Mouse (Mus musculus) layer of hippocampus, adult 8-10 months (tissue): ENCODE results near the gene Sec14l2. TPM values are rescaled to one million over a fixed set of nuclear protein-coding genes. Genes with fewer than 3 reads are reported as not detected.
A peak's percentile ranks its signal among the peaks of the same experiment; 100 is the strongest.

ENCODE experiments used
- DNase-seq, 2 experiments: peaks; one replicate each; pipeline ENCODE4 v3.0.0; 2022; ENCODE audit warnings: low spot score in 2 of 2
- total RNA-seq, 4 experiments: library from RNA; stranded (reverse); gene quantifications; 2 replicates each; pipeline ENCODE4 v1.2.4; 2022

Gene Sec14l2
- total RNA-seq, 4 experiments from 2014 or later: 52.3 to 62.7 (median 57.1) TPM

DNA sequence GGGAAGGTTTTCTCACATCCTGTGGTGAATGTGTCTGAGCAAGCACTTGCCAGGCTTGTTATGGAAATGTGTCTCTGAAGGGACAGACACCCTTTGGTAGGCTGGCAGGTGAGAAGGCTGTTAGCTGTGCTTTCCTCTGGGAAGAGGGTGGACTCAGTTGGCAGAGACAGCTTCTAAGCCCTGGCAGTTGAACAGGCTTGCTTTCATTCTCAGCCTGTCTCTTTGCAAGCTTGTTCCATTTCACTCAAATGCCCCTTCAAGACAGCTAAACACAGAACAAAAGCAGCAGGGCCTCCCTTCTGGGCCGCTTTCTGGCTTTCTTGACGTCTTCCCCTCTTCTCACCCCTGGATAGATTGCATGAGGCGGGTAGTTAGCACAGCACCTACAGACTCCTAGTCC lies 23.8 kb downstream of the Sec14l2 start:
- no peak for DNase-seq

DNA sequence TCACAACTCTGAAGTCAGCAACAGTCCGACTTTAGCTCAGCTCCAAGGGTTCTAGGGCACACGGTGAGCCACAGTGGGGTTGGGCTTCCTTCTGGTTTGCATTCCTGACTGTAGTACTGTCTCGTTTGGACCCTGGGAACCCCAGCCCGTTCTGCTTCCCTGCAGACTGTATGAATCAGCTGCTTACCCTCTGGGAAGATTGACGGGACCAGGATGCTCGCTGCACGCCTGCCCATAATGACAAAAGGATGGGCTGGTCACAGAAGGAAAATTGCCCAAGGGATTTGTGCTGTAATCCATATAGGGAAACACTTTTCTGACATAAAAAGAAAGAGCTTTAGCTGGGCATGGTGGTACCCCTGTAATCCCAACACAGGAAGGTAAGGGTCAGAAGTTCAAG lies 24.4 kb downstream of the Sec14l2 start:
- no peak for DNase-seq

DNA sequence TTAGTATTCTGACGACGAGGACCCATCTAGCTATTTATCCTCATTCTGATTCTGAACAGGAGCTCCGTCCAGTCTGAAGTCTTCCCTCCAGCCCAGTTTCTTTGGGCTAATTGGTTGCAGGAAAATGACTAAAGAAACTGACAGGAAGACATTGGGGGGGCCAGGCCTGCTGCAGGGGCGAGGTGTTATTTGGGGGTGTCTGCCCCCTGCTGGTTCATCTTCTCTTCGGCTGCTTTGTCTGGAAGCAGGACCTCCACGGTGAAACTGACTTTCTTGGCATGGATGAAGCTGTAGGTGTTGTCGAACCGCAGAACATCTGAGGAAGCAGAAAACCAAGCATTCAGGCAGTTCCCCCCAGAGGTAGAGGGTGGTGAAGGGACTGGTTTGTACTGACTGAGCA lies 25.1 kb downstream of the Sec14l2 start:
- no peak for DNase-seq

DNA sequence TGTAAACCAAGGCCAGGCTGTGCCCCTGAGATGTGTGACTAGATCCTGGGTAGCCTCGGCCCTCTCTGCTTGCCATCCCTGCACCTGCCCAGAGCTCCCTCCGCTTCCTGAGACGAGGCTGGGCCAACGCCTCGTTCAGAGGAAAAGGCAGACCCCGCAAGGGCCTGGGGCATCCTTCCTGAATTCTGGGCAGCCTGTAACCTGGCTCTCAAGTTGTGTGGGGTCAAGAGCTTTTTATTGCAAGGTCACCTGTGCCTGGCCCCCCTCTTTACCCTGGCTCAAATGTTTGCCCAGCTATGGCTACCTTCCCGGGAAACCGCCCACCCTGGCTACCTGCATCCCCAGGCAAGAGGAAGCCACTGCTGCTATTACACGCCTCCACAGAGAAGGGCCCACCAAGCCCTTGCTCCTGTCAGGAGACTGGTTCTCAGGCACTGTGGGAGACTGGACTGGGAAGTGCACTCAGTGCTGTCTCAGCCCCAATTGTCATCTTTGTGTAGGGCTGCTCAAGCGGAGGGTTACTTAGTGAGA lies 26.1 kb downstream of the Sec14l2 start:
- DNase-seq: no peak

DNA sequence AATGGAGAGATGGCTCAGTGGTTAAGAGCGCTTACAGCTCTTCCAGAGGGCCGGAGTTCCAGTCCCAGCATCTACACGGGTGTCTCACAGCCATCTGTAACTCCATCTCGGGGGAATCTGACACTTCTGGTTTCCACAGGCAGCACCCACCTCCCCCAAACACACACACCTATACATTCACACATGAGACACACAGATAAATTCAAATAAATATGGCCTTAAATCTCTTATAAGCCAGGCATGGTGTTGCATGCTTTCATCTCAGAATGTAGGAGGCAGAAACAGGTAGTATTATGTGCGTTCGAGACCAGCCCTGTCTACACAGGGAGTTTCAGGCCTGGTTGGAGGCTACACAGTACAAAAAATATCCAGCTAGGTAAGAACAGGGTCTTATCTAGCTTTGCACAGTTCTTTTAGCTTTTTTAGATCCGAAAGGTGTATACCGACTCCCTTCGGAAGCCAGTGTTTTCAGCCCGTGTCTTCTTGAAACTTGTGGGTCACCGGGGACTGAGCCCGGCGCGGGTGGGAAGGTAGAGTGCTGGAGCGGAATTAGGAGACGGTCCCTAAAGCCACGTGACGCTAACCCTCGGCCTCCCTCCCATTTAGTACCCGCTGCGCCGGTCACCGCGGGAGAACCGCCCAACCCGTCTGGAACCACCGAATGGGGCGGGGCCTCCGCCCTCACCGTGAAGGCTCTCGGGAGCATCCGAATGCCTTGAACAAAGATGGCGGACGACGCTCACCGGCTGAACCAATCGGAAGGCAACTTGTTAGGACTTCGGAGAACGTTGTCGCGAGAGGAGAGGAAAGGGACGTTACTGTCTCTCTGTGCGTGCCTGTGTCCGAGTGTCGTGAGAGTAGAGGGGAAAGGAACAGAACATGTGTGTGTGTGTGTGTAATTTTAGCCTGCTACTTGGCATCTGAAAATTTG lies 26.9 kb downstream of the Sec14l2 start:
- peak; percentile 98 to 99 for DNase-seq

DNA sequence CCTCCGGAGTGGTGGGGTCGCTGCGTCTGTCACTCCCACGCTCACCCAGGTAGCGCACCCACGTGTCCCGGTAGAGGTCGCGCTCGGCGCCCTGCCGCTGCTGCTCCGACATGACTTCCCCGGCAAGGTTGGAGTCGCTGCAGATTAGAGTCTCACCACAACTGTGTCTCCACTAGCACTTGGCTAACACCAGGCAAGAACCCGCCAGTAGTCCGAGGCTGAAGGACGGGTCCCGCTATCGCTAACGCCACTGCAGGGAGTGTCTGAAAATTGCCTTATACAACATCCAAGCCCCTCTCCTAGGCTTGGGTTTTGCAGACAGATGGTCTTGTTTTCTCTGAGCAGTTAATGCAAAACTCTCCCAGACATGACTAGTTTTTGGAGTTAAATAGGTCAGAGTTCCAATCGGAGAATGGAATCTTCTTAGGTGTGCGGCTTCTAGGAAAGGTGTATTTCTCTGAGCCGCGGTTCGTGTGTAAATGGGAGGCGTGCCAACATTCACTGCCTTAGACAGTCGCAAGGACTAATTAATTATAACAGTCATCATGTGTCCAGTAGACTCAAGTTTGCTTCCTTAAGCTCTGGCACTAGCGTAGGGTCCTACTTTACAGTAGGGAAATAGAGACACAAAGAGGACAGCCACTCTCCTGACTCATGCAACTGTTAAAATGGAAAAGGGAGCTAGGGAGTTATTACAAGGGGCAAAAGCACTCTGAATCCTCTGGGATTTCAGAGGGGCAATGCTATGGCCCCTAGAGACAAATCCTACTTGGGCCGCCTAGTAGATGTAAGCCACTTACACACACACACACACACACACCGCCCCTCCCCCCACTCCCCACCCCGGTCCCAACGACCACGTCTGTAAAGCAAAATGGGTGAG lies 27.8 kb downstream of the Sec14l2 start, which contains the start of gene Mtfp1:
Gene Mtfp1 (minus strand): TSS at position 275 of the 883 bp plus-strand sequence.
- peak in 1 of 2 experiments; percentile 75 for DNase-seq

DNA sequence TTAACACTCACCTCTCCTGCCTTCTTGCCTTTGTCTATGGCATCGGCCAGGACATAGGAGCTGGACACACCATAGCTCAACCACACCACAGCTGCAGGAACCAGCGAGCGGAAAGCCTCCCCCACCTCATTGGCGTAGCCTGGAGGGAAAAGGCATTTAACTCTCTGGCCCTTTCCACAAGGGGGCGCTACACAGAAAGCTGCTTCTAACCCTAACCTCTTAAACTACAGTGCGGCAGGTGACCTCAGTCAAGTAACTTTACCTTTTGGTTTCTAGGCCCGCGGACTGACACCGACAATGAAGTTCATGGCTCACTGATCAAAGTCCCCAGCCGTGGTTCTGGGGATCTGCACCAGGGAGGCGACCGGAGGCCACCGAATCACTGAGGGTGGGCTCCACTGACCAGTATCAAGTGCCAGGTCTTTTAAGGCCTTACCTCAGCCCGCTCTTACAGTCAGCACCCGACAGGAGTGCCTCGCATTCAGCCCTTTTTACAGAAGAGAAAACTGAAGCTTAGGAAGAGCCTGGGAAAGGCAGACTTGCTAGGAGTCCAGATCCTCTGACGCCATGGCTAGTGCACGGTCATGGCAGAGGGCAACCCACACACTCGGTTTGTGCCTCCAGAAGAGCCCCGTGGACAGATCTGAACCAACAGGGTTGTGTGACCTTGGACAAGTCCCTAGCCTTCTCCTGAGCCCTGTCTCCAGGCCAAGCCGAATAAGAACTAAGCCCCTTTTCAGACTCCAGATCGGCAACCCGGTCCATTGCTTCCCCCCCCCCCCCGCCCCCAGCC lies 28.6 kb downstream of the Sec14l2 start:
- peak in 1 of 2 experiments; percentile 80 for DNase-seq

DNA sequence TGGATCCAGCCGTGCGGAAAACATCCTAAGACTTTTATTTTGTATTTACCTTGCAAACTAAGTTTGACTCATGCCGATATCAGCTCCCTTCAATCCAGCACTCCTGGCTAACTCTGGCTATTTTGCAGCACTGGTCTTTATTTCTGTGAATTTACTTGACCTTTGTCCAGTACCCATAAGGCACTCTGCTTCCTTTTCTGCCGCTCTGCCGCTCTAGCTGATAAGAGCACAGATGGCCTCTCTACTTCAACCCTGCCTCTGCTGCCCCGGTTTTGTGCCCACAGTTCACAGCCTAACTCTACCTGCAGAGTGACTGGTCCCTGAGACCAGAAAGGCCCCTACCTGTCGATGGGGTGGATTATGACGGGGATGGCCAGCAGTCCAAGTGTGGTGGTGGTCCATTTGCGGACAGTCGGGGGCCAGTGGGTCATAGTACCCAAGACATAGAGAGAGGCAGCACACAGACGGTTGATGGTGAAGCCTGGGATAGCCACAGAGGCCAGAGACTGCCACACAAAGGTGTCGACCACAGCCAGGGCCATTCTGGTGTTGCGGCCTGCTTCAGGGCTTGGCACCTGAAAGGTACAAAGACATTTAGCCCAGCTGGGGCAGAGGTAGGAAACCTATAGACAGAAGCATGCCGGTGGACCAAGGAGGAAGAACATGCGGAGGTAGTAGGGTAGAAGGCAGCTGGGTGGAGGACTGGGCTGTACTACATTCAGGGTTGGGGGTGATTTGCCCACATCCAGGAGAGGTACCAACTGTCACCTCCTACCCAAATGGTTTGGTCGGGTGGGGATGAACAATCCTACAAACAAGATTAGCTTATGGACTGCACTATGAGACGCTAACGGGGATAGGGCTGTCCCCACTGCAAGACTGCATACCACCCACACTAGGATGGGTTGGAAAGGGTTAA lies 29.5 kb downstream of the Sec14l2 start:
- no peak for DNase-seq

DNA sequence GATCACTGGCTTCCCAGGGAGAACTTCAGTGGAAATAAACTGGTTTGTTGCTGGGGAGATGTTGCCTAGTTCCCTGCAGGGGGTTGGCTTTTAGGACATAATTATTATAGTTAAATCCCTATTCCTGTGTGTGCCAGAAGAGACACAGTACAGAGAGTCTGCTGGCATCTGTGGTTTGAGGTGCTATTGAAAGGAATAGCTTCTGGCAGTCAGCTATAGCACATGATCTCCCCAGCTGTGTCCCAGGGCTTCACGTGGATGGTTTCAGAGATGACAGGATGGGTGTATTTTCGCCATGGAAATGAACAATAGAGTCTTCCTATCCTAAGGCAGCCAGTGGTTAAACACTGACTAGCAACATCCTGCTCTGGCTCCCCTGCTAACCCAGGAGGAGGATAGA lies 35.9 kb downstream of the Sec14l2 start:
- peak in 1 of 2 experiments; percentile 57 for DNase-seq

DNA sequence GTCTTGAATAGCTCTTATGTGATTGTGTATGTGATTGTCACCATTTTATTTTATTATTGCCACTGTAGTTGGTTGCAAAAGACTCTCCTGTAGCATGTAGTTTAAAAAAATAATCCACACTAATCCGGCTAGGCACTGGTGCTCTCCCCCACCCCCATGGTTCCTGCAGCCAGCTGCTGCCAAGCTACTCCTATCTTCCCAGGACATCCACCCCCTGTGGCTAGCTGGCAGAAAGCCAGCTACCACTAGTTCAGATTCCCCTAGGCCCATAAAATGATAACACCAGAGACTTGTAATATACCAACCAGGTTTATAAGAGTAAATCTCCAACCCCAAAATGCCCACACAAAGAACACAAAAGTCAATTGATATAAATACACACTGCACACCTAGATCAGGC lies 37.0 kb downstream of the Sec14l2 start:
- DNase-seq: no peak

DNA sequence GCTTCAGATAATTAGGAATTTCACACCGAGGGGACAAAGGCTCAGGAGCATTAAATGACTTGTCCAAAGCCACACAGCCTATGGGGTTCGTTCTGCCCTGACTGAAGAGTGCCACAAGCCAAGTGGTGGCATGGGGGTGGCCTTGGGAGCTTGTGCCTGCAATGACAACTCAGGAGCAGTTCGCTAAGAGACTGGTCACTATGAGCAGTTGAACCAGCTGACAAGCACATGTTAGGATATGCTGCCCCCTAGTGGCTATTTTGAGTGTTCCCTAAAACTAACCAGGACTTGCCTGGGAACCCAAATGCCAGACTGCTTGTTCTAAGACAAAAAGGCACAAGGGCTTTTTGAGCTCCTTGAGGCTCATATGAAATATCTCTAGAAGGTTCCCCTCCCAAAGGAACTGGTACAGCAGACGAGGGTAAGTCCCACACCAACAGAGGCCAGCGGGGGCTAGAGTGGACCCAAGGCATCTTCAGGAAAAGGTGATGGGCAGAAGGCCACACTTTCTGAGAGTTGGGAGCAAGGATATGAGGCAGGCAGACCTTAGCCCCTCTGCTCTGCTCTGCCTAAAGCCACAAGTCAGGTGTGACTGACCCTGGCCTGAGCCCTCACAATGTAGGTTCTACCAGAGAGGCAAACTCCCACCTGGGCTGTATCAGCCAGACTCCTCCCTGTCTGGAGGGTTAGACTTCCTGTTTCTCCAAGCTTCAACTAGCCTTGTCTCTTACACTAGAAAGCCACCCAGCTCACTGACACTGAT lies 39.7 kb downstream of the Sec14l2 start:
- DNase-seq: peak in 1 of 2 experiments; percentile 73

DNA sequence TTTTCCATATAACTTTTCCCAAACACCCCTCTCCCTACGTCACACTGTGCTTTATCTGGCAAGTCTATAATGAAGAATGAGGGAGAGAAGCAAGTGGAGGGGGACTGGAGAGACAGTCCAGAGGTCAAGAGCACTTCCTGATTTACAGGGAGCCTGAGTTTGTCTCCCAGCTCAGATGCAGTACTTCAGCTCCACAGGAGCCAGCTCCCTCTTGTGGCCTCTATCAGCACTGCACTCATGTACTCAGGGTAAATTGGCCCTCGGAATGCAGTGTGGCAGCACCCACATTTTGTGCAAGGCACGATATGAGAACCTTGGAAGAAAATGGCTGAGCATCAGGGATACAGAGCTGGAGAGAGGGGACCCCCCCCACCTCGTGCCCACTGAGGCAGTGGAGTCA lies 43.0 kb downstream of the Sec14l2 start:
- DNase-seq: peak in 1 of 2 experiments; percentile 82

DNA sequence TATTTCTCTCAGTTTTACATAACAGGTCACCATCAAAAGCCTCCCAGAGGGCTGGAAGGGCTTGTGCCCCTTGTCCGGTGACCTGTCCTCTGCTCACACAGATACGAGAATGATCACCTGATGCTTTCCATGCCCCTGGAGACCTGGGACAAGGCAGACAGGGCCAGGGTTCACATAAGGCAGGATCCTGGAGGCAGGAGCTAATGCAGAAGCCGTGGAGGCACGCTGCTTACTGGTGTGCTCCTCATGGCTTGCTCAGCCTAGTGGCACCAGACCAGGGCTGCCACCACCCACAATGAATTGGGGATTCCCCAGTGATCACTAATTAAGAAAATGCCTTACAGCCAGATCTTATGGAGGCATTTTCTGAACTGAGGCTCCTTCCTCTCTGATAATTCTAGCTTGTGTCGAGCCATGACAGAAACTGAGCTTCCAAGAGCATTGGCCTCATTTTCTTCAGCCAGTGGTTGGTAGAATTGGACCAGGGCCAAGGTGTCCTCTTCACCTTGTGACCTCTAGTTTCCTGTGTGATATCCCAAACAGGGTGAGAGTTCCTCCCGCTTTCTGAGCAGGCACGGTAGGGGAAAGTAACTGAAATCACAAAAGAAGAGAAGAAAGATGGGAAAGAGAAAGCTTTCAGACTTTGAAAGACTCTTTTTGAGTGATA lies 44.8 kb downstream of the Sec14l2 start:
- DNase-seq: no peak

DNA sequence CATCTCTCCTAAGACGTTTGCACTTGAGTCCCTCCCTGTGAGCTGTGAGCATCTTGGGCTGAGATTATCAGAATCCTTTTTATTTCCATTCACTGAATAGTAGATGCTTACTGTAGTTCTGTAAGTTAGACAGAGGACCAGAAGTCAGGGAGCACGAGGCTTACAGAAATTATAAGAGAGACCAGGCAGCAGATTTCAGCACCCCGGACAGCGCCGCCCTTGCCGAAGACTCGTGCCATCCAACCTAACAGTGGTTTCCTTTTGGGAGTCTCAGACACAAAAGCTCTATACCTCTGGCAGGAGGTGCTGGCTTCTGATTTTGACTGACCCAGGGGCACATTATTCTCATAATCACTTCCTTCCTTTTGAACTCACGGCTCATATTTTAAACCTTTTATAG lies 46.6 kb downstream of the Sec14l2 start:
- DNase-seq: no peak

DNA sequence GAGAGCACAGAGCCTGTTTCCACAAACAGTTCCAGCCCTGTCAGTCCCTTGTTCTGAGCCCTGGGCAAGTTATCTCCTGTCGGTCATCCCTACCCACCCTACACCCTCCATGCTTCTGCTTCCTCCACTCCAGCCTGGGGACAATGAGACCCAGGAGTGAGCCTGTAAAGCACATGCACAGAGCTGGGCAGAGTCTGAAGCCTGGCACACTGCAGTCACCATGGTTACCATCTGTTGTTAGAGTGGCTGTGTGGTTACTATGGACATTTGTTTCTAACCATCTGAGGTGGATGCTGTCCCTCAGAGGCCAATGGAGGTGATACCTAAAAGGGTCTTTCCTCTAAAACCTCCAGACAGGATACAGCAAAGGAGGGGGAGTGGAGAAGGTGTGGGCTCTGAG lies 53.6 kb downstream of the Sec14l2 start:
- DNase-seq: no peak

DNA sequence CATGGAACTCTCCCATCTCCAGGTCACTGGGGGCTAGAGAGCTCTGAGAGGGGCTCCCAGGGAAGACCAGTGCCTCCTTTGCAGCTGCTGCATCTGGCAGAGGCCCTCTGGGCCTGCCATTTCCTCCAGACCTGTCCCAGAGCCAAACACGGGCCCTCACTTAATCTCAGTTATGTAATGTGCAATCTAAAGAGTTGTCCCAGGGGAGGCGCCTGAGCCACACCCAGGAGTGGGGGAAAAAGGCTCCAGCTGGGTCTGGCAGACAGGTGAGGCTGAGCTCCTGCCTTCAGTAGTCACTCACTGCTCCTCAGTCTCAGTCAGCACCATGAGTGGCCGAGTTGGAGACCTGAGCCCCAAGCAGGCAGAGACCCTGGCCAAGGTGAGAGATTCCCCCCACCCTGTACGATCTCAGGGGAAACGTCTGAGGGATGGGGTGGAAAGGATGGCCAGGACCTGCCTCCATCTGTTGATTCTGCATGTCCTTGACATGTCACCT lies 58.5 kb downstream of the Sec14l2 start, which contains the start of gene Sec14l3:
Gene Sec14l3 (plus strand): TSS at position 215 of the 496 bp plus-strand sequence.
- DNase-seq: no peak

DNA sequence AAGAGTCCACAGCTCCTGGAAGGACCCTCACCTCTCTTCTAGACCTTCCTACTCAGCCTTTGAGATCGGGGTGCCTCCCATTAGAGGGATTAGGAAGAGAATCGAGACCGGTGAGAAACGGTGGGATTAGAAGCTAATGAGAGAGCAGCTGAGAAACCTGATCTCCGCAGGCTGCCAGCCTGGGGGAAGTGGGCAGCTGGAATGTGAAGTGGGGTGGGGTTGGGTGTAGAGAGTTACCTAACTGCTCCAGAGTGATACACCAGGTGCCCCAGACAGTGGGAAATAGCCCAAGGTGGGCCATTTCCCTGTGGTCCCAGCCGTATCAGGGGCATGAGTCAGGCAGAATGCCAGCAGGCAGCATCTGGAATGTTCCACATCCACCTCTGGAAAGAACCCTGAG lies 60.2 kb downstream of the Sec14l2 start:
- DNase-seq: no peak

DNA sequence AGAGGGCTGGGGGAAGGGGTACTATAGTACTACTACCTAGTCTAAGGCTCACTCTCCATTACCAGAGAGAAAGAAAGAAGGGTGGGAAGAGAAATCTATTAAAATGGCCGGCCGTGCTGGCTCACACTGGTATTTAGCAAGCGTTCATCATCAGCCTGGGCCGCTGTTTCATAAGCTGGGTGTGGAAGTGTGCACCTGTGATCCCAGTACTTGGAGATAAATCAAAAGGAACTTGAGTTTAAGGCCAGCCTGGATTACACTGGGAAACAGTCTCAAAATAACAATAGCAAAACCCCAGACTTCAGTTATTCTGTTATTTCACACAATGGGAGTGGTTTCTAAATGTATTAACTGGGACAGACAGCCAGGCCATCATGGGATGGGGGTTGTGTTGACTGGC lies 60.7 kb downstream of the Sec14l2 start:
- DNase-seq: no peak
